ENCODE assay signal across 8 mouse cellular contexts in genomic region chr12:84907627-84908480, GRCm38 (mm10). TPM values are rescaled to one million over a fixed set of nuclear protein-coding genes. Genes with fewer than 3 reads are reported as not detected.
DNase-seq lines count a peak whose midpoint lies in the region; ATAC-seq and TF ChIP-seq lines count a peak whose summit lies in the region.

No protein-coding gene starts in this region.

- TF ChIP-seq POLR2A in brain, embryonic 14.5 days (IDR thresholded peaks at IDR 0.05; ENCODE audit: borderline replicate concordance, extremely low read depth, insufficient read depth, insufficient read length, poor library complexity, severe bottlenecking): no peak
- no peak for TF ChIP-seq POLR2A in testis, adult 2 months (IDR thresholded peaks at IDR 0.05; ENCODE audit: control insufficient read depth, low read depth, low read length)

- H3K9ac ChIP-seq in liver, postnatal 0 days (replicated peaks): no peak overlapping the region

- DNase-seq in Muller cell, postnatal 12 days (ENCODE audit: inconsistent ontology term): peak; percentile 86
- DNase-seq in brain, embryonic 14.5 days (ENCODE audit: low read depth): peak; percentile 74
- peak; percentile 47 for DNase-seq in gastrocnemius, postnatal 10 days
- no peak for DNase-seq in limb, embryonic 10.5 days (ENCODE audit: low spot score)
- DNase-seq in liver, postnatal 0 days: no peak
- no peak for DNase-seq in embryo, embryonic 10.5 days (ENCODE audit: low spot score)
- DNase-seq in ovary, adult 18-20 months (ENCODE audit: low spot score): no peak

- no peaks in the 10 kb centered on the region for H3K9me3 ChIP-seq in limb, embryonic 10.5 days (replicated peaks)
- no peaks in the 10 kb centered on the region for H3K9me3 ChIP-seq in liver, postnatal 0 days (ENCODE audit: low read length)

- no peak overlapping the region for H3K4me2 ChIP-seq in liver, postnatal 0 days (ENCODE audit: low read depth, low read length)

- 78% methylated on average over 10 of the region's 10 CpGs for WGBS in limb, embryonic 10.5 days
- 62% methylated on average over 10 of the region's 10 CpGs for WGBS in liver, postnatal 0 days (ENCODE audit: insufficient replicate concordance)

- no peak overlapping the region for H3K4me3 ChIP-seq in limb, embryonic 10.5 days
- H3K4me3 ChIP-seq in testis, adult 2 months (ENCODE audit: control insufficient read depth, low read depth, low read length): no peak overlapping the region
- no peak overlapping the region for H3K4me3 ChIP-seq in liver, postnatal 0 days (ENCODE audit: low read depth, low read length)

- no peak for TF ChIP-seq EP300 in liver, postnatal 0 days (IDR thresholded peaks at IDR 0.05; ENCODE audit: low read depth)

- H3K27me3 ChIP-seq in limb, embryonic 10.5 days (ENCODE audit: low read depth, poor library complexity, severe bottlenecking): no peaks in the 10 kb centered on the region
- no peaks in the 10 kb centered on the region for H3K27me3 ChIP-seq in testis, adult 2 months (ENCODE audit: control insufficient read depth, insufficient read depth, low read length)
- no peaks in the 10 kb centered on the region for H3K27me3 ChIP-seq in liver, postnatal 0 days (ENCODE audit: insufficient read depth, low read length)

- H3K36me3 ChIP-seq in limb, embryonic 10.5 days: no peaks in the 10 kb centered on the region
- H3K36me3 ChIP-seq in testis, adult 2 months (ENCODE audit: control insufficient read depth, insufficient read depth, low read length): no peaks in the 10 kb centered on the region
- H3K36me3 ChIP-seq in liver, postnatal 0 days (replicated peaks; ENCODE audit: insufficient read depth, low read length): no peaks in the 10 kb centered on the region

- TF ChIP-seq CTCF in brain, embryonic 14.5 days (IDR thresholded peaks at IDR 0.05; ENCODE audit: borderline replicate concordance, extremely low read depth, insufficient read depth, insufficient read length): no peak
- peak; percentile 8; the same call in 1 of the 2 replicates for TF ChIP-seq CTCF in testis, adult 2 months (IDR thresholded peaks at IDR 0.05; ENCODE audit: control insufficient read depth, insufficient read depth, insufficient replicate concordance, low read depth, low read length)
- TF ChIP-seq CTCF in liver, postnatal 0 days (IDR thresholded peaks at IDR 0.05; ENCODE audit: low read depth): no peak

- peaks cover 16% of the 10 kb centered on the region for H3K4me1 ChIP-seq in limb, embryonic 10.5 days
- H3K4me1 ChIP-seq in testis, adult 2 months (ENCODE audit: control insufficient read depth, insufficient read depth, low read length): peaks cover 11% of the 10 kb centered on the region
- no peaks in the 10 kb centered on the region for H3K4me1 ChIP-seq in liver, postnatal 0 days (ENCODE audit: insufficient read depth)

- peak overlapping the region; percentile 66 for H3K27ac ChIP-seq in limb, embryonic 10.5 days
- peak overlapping the region; percentile 78 for H3K27ac ChIP-seq in testis, adult 2 months (ENCODE audit: control insufficient read depth, insufficient read depth, low read depth, low read length)
- no peak overlapping the region for H3K27ac ChIP-seq in liver, postnatal 0 days (ENCODE audit: low read depth)

- no peak for ATAC-seq in liver, postnatal 0 days

RNA-seq across cellular contexts. Expression of gene Ltbp2, which starts 31.5 kb away (rescaled TPM):
- polyA plus RNA-seq in brain, embryonic 14.5 days (2012; rRNA removed): 0.72 and 1.4 TPM in 2 replicates
- 1 to 10 TPM; 1.9 to 2.5 TPM for total RNA-seq in gastrocnemius, postnatal 10 days (2021)
- 0.03 TPM in 1 of 2 replicates, not detected in the other for polyA plus RNA-seq in limb, embryonic 10.5 days (2016; fragmentation: Nextera tagmentation; extraction: Ambion mirVana)
- 2.1 and 3.7 TPM in 2 replicates for polyA plus RNA-seq in testis, adult 2 months (2012; rRNA removed)
- polyA plus RNA-seq in liver, postnatal 0 days (2015; fragmentation: Nextera tagmentation; extraction: Ambion mirVana): 0.31 and 0.59 TPM in 2 replicates

Comparison
In these comparisons a context has a peak if more than half of its experiments do, and no peak if none do; other contexts are left out.
1. DNase-seq: peak in Muller cell, postnatal 12 days (single experiment), brain, embryonic 14.5 days (single experiment) and gastrocnemius, postnatal 10 days (single experiment); none in limb, embryonic 10.5 days (single experiment), liver, postnatal 0 days (single experiment), embryo, embryonic 10.5 days (single experiment) and ovary, adult 18-20 months (single experiment).